Mouse (Mus musculus): ENCODE data around the gene Cend1. TPM values are rescaled to one million over a fixed set of nuclear protein-coding genes. Genes with fewer than 3 reads are reported as not detected.

Cend1 gene
- 0.57 and 1.3 TPM in 2 replicates for total RNA-seq (2021)
- long read RNA-seq = 0 reads

DNA sequence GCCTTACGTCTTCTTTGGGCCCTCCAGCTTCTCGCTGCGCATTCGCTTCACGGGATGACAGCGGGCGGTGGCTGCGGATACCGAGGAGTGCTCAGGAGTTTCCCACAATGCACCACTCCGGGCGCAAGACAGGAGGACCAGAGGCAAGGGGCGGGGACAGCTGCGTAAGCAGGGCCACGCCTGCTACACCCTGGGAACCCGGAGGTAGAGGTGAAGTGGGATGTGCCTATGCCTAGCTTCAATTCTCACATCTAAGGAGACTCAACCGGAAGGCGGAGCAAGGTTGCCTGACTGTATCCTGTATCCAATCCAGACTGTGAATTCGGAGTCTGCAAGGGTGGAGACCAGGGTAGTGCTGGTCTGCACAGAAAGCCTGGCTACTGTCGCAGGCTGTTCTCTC is at the start of gene Cend1:
Gene Cend1 (minus strand): TSS at position 182 of the 400 bp plus-strand sequence.
- peak; percentile 45 for DNase-seq

DNA sequence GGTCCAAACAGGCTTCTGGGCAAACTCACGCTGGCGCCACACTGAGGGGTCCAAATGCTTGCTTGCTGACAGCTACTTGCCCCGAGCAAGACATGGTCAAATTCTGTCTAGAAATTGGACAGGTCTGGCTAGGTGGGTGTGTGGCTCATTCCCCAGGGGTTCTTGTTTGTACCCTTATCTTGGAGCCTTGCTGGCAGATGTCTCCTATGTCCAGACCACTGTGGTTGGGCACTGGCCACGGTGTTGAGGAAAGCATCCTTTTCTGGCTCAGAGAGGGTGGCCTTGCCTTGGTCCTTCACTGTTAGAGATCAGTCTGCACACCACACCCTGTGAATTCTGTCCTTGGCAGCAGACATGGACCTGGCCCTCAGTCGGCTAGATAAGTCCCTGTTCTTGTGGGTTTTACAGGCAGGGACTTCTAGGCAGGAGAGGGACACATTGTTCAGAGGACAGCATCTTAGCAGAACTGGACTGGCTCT is 49.0 kb upstream of the Cend1 start:
- no peak for DNase-seq

- DNase-seq = no peak
Measured at GRCm38 (mm10) chr7:141477578-141478269, 48.4 kb upstream of the Cend1 start.

DNA sequence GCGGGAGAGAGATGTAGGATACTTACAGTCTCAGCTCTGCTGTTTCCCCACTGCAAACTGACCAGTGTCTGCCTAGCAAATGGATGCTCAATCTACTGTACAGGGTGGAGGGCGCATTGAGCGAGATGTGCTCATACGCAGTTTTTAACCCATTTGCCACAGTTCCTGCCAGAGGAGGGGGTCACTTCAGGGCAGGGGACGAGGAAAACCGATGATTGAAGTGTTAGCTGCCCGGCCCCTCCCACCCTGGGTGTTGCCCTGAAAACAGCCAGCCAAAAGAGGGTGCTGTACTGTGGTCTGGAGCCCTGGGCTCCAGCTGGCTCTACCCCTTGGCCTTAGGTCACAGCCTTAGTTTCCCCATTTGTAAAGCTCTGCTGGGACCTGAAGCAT is 47.7 kb upstream of the Cend1 start:
- no peak for DNase-seq

DNA sequence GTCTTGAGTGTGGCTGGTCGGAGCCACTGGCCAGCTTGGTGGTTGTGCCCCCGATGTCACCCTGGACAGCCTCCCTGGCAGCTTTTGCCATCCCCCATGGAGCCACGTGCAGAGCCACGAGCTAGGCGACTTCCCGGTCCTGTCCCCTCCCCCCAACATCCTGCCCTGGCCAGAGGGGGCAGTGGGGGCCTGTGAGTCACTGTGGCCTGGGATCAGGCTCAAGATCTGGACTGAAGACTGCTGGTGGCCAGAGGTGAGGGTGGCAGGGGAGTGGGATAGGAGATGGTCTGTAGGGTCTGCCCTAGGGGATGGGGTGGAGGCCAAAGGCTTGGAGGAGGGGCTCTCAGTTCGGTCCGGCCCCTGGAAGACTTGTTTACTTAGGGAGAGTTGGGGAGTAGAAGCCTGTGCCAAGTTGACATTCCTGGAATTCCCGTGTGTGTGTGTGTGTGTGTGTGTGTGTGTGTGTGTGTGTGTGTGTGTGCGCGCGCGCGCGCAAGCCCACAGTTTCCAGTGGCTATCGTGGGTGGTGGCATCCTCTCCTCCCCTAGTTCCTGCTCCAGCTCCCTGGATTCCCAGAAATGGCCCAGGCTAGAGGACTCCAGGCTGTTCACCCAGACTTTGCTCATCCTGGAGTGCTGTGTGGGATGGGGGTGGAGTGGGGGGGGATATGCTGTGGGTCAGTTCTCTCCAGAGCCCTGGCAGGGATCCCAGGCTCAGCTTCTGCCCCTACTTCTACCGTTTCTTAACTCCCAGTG is 47.1 kb upstream of the Cend1 start:
- peak; percentile 89 for DNase-seq

- DNase-seq = no peak
Measured at GRCm38 (mm10) chr7:141475805-141476158, 46.5 kb upstream of the Cend1 start.

GRCm38 (mm10) chr7:141475011-141475804 is 45.9 kb upstream of the Cend1 start, which contains the start of the genes Polr2l and Tspan4:
Gene Polr2l (minus strand): TSS chr7:141475132.
Gene Tspan4 (plus strand): TSS chr7:141475240.
- peak; percentile 85 for DNase-seq

DNA sequence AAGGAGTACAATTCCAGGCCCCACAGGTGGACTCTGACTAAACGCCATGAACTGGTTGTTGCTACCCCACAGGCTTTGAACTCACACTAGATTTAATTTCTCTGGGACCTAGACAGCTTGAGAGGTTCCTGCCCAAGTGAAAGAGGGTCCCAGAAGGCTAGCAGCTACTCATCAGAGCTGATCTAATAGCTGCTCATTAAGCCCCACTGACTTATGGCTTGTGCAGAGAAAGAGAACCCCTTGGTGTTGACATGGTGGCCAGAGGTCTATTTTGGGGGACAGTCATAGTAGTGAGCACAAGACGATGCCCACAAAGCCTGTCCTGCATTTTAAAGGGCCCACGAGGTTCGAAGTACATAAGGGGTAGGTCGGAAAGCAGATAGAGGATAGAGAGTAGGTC is 44.9 kb upstream of the Cend1 start:
- no peak for DNase-seq

- no peak for DNase-seq
Measured at GRCm38 (mm10) chr7:141472763-141473162, 43.5 kb upstream of the Cend1 start.

DNA sequence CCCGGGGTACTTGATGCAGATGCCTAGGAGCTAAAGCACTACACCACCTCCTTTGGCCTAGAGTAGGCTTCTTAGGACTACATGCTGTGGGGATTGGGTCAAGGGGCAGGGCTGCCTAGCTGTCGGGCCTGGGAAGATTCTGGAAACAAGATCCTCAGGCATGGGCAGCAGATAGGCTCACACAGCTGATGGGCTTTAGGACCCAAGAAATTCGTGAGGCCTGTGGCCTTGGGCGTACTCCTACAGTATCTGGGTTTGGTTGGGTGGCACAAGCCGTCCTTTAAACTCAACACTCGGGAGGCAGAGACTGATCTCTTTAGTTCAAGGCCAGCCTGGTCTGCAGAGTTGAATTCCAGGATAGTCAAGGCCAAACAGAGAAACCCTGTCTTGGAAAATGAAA is 42.9 kb upstream of the Cend1 start:
- DNase-seq = no peak

GRCm38 (mm10) chr7:141471236-141471635 is 41.9 kb upstream of the Cend1 start:
- no peak for DNase-seq

- DNase-seq = no peak
Measured at GRCm38 (mm10) chr7:141470637-141470944, 41.3 kb upstream of the Cend1 start.

- DNase-seq = no peak
Measured at GRCm38 (mm10) chr7:141469901-141470636, 40.8 kb upstream of the Cend1 start.

GRCm38 (mm10) chr7:141469352-141469751 is 40.1 kb upstream of the Cend1 start:
- DNase-seq = no peak

DNA sequence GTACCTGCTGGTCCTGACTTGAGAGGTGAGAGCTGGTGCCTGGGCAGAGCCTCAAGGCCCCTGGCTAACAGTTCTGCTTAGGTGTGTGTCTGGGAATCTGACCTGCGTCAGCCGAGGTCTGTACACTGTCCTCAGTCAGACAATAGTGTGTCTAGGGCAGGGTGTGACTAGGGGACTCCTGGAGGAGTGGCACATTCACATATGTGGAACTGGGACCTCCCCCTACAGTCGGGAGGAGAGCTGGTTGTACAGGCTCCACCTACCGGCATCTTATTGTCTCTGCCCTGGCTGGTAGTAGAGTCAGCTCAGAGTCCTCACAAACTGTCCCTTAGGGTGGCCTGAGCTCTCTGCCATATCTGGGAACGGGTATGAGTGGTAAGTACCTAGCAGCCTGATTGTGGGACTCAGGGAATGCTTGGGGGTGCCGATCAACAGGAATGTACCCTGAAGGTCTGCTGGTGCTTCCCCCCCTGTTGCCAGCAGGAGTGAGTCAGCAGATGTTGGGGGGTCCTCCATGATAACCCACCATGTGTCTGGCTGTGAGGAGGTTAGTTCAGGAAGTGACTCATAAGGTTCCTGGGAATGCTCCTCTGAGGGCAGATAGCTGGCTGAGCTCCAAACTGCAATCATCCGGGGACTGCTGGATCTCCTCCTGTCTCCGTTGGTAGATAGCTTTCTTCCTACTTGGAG is 39.4 kb upstream of the Cend1 start:
- peak; percentile 78 for DNase-seq

DNA sequence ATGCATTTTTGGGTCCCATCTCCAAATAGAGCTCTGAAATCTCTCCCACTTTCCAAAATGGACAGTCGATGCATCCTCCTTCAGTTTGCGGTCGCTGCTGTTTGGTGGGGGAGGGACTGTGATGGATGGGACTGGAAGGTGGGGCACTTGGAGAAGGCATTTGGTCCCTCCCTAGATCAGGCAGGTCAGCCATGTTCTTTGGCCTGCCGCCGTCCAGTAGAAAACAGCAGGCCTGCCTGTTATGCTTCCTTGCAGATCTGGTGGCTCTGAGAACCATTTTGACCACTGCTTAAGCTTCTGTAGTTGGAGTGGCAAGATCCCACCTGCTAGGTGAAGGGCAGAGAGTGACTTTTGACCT is 38.9 kb upstream of the Cend1 start:
- peak; percentile 37 for DNase-seq

- DNase-seq = peak; percentile 92
Measured at GRCm38 (mm10) chr7:141467230-141468030, 38.1 kb upstream of the Cend1 start, which contains the start of gene Cd151. Gene Cd151 (plus strand): TSS chr7:141467392.

DNA sequence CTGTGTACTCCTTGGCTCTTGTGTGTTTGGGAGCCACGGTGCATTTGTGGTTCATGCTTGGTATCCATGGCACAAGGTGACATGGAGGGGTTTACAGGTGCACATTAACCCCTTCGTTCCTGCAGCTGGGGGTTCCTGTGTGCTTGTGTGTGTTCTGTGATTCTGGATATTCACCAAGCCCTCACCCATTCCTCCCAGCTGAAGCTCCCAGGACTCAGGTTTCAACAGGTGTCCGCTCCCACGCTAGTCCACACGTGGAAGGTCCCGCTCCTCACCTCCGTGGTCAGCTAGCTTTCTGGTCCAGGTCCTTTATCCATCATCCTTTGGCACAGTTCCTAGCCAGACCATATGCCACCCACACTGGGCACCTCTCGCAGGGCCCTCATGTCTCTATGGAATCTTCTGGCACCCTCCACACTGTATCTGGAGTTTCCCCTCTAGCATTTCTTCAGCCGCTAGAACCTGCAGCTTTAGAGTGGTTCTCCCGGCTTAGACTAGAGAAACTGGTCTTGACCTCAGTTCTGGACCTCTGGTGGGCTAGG is 37.4 kb upstream of the Cend1 start:
- DNase-seq = no peak

- peak; percentile 35 for DNase-seq
Measured at GRCm38 (mm10) chr7:141466045-141466394, 36.7 kb upstream of the Cend1 start.

- no peak for DNase-seq
Measured at GRCm38 (mm10) chr7:141465388-141466044, 36.2 kb upstream of the Cend1 start.
